Mouse (Mus musculus): ENCODE results near the gene Frmd4a.

- no peak for TF ChIP-seq CTCF (IDR thresholded peaks at IDR 0.05)
- TF ChIP-seq EP300 (IDR thresholded peaks at IDR 0.05; ENCODE audit: insufficient read depth, low read depth, low read length), result no peak
- TF ChIP-seq POLR2A (IDR thresholded peaks at IDR 0.05; ENCODE audit: insufficient read depth, low read depth, low read length), result no peak
Observed at GRCm38 (mm10) chr2:4420679-4421312, 403.3 kb downstream of the Frmd4a start.
